Mouse (Mus musculus) urinary bladder, postnatal 14 days (tissue): ENCODE data around the gene Mtap.

Source experiments
- DNase-seq: peaks from one replicate; pipeline ENCODE4 v3.0.0; 2021; ENCODE audit warnings: low spot score

The Mtap gene

GRCm38 (mm10) chr4:89137542-89138360 is 829 bp downstream of the Mtap start:
- DNase-seq: peak; percentile 39

GRCm38 (mm10) chr4:89138361-89138651 is 1.4 kb downstream of the Mtap start:
- no peak for DNase-seq

- DNase-seq: peak; percentile 59
Observed at GRCm38 (mm10) chr4:89140832-89141231, 3.9 kb downstream of the Mtap start.

- peak; percentile 83 for DNase-seq
Observed at GRCm38 (mm10) chr4:89145409-89145808, 8.5 kb downstream of the Mtap start.

GRCm38 (mm10) chr4:89146291-89146690 is 9.4 kb downstream of the Mtap start:
- no peak for DNase-seq

GRCm38 (mm10) chr4:89149261-89149660 is 12.3 kb downstream of the Mtap start:
- DNase-seq: no peak

- DNase-seq: no peak
Observed at GRCm38 (mm10) chr4:89161389-89161788, 24.5 kb downstream of the Mtap start.

GRCm38 (mm10) chr4:89162496-89162895 is 25.6 kb downstream of the Mtap start:
- DNase-seq: no peak

GRCm38 (mm10) chr4:89163613-89164012 is 26.7 kb downstream of the Mtap start:
- DNase-seq: no peak

GRCm38 (mm10) chr4:89164681-89165080 is 27.8 kb downstream of the Mtap start:
- DNase-seq: no peak

GRCm38 (mm10) chr4:89168877-89169276 is 32.0 kb downstream of the Mtap start:
- no peak for DNase-seq

GRCm38 (mm10) chr4:89169739-89170138 is 32.8 kb downstream of the Mtap start:
- no peak for DNase-seq

- no peak for DNase-seq
Observed at GRCm38 (mm10) chr4:89170931-89171330, 34.0 kb downstream of the Mtap start.

GRCm38 (mm10) chr4:89172873-89173605 is 36.1 kb downstream of the Mtap start:
- no peak for DNase-seq

GRCm38 (mm10) chr4:89177514-89178307 is 40.8 kb downstream of the Mtap start:
- DNase-seq: no peak

GRCm38 (mm10) chr4:89180121-89180520 is 43.2 kb downstream of the Mtap start:
- no peak for DNase-seq

- DNase-seq: no peak
Observed at GRCm38 (mm10) chr4:89181656-89182055, 44.7 kb downstream of the Mtap start.

GRCm38 (mm10) chr4:89182486-89182885 is 45.6 kb downstream of the Mtap start:
- DNase-seq: no peak

GRCm38 (mm10) chr4:89195481-89195880 is 58.6 kb downstream of the Mtap start:
- no peak for DNase-seq

GRCm38 (mm10) chr4:89197128-89197527 is 60.2 kb downstream of the Mtap start:
- DNase-seq: no peak

- DNase-seq: no peak
Observed at GRCm38 (mm10) chr4:89200806-89201205, 63.9 kb downstream of the Mtap start.

GRCm38 (mm10) chr4:89209310-89209709 is 72.4 kb downstream of the Mtap start:
- no peak for DNase-seq

GRCm38 (mm10) chr4:89210314-89210713 is 73.4 kb downstream of the Mtap start:
- DNase-seq: no peak
